Mouse (Mus musculus) adrenal gland, postnatal 10 days (tissue): ENCODE results near the gene Has3. TPM values are rescaled to one million over a fixed set of nuclear protein-coding genes. Genes with fewer than 3 reads are reported as not detected.
"Not testable (repeated sequence)": the region's sequence is repeated elsewhere in the genome, so short reads cannot be mapped to it uniquely, and the experiment has no call there.

Experiments
- DNase-seq: peaks from one replicate; pipeline ENCODE4 v3.0.0; 2021; ENCODE audit warnings: mixed read lengths
- long read RNA-seq, 2 experiments: library from polyadenylated mRNA; stranded (forward); transcript quantifications; one replicate each; pipeline ENCODE4 v2.0.0; 2021
- total RNA-seq, 2 experiments: library from RNA; stranded (reverse); gene quantifications; 2 replicates each; pipeline ENCODE4 v1.2.3; 2021

Gene Has3
- total RNA-seq: 1 to 10 TPM in 1 of 2 experiments, under 1 TPM in 1; 0.96 to 2.2 TPM
- long read RNA-seq, experiment 1: 0 reads
- long read RNA-seq, experiment 2: 0 reads

DNA sequence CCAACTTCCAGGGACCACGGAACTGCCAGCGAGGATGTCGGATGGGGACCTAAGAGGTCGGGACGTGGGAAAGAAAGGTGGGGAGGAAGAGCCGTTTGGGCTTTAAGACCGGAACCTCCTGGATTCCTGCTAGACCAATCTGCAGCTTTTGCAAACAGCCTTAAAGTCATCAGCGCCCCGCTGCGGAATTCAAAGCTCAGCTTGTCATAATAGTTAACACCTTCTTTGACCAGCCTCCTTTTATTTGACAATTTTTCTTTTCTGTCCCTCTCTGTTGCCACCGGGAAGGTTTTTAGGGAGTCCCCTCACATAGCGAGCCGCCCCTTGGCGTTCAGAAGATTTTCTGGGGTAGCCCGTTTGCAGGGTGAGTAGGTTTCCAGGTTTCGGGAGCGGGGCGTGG, at the start of gene Has3:
Has3 (plus strand) TSS at position 192 of the 400 bp plus-strand sequence.
- peak; percentile 27 for DNase-seq

DNA sequence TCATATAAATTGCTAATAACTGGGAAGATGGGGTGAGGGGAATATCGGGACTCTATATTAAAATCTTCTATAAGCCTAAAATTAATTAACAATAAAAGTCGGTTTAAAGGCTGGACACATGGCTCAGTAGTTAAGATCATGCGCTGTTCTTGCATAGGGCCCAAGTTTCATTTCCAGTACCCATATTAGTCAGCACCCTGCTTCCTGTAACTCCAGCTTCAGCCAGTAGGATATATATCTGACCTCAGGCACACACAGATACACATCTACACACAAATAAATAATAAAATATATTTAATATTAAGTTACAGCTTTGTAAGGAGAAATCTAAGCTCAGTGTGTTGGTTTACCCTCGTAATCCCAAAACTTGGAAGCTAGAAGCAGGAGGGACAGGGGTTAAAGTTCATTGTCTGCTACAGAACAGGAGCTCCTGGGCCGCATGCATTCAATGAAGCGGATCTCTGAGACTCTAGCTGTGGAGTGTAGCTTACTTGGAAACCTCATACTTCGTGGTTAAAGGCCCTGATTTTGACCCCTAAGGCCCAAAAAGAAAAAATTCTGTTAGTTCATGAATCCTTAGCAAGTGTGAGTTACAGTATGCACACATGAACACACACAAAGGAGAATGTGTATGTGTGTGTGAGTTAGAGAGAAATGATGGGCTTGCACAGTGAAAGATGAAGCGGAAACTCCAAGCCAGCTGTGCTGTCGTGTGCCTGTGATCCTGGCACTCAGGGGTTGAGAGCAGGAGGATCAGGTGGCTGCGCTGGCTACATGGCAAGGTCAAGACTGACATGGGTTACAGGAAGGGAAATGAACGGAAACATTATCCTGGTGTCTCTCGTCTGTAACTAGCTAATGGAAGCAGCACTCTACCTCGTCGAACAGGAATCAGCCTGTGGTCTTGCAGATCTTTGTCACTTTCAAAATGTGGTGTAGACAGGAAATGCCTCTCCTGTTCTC, 49.2 kb upstream of the Has3 start:
- DNase-seq: no peak

DNA sequence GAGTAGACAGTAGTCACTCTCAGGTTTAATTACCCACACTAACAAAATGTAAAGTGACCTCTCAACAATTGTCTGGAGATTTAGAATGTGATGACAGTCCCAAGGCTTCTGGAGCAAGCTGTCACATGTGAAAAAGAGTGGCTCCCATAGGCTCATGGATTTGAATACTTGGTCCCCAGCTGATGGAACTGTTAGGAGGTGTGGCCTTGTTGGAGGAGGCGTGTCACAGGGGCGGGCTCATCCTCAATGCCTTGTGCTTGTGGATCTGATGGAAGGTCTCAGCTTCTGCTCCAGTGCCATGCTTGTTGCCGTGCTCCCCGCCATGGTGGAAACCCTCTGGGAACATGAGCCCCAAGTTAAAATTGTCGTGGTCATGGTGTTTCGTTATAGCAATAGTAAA, 41.1 kb upstream of the Has3 start:
- no peak for DNase-seq

DNA sequence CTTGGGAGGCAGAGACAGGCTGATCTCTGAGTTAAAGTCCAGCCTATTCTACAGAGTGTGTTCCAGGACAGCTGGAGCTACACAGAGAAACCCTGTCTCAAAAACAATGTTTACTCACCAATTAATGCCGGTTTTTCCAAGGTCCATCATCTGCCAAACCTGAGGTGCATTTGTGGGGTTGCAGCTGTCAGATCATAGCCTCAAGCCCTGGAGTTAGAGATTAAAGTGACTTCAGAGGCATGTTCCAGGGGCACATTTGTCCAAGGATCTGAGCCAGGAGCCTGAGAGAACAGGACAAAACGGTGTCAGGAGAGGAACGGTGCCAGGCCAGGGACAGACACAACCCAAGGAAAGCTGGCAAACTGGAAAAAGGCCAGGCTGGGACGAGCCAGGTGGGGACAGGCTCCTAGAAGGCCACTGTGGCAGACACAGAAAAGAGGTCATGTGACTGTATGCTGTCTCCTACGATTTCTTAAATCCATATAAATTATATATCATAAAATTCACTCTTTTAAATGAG, 40.5 kb upstream of the Has3 start:
- DNase-seq: no peak

DNA sequence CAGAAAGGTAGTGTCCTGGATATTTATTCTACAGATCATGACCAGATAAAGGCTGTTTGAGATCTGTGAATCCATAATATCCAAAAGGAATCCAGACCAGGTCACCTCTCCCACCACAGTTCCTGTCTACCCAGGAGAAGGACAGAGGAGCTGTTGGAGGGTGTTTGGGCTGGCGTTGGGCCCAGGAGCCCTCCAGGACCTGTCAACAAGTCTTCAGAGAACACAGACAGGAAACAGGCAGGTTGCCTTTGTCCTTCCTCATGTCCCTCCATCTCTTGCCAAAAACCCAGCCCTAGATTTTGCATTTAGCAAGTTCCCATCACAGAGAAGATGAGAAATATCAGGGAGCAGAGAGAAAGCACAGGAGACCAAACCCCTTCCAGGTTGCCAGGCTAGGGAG, 35.1 kb upstream of the Has3 start:
- DNase-seq: no peak

DNA sequence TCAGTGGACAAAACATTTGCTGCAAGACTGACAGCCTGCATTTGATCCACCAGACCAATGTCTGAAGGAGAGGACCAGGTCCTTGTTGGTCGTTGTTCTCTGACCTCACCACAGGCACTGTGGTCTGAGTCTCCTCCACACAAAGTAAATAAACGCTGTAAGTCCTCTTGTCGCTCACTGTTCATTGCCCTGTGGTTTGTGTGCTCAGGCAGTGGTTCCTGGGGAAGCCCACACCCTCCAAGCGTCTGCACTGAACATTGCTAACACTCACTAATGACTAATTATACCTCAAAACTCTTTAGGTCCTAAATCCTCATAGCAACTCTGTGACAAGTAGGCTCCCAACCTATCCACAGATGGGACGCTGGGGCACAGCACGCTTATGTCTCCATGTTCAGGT, 33.5 kb upstream of the Has3 start:
- no peak for DNase-seq

DNA sequence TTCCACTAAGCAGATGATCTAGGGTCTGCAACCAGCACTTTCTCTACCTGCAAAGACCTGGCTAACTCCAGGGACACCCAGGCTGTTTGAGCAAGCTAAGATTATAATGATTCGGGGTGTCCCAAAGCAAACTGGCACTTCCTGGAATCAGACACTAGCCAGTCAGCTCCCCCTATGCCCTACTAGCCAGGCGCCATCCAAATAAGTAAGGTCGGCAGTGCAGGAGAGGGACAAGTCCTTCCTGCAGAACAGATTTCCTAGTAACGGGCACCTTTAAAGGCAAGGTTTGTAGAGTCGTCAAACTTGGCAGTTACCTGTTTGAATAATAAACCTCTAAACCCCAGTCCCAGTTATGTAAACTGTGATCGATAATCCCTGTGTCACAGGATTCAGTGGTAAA, 31.2 kb upstream of the Has3 start:
- no peak for DNase-seq

DNA sequence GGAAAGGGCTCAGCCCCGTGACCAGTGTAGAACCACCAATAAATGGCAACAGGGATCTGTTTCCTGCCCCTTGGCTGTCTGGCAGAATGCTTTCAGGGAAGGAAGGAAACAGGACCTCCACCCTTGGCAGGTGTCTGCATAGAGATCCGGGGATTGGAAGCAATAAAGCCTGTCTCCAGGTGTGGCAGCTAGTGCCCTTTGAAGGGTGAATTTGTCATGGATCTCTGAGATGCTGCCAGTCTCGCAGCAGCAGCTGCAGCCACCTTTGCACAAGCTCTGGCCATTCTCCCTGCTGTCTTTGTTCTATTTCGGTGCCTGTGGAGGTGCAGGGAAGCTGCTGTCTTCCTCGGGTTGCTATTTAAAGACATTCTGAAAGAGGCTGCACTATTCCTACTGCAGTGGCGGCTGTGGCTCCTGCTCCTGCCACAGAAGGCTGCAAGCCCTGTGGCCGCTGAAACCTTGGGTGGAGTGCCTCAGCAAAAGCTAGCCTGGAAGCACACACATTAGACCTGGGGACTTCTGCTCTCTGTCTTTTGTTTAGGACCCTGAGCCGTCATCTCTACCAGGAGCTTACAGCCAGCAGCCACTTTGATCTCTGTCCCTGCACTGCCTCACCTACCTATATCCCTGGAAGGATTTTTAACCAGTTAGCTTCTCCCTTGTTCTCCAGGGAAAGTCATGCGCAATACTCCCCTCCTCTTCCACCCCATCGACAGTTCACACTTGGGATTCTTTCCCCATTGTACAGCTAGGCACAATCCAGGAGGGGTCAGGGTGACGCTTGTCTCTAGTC, 30.6 kb upstream of the Has3 start:
- DNase-seq: no peak

DNA sequence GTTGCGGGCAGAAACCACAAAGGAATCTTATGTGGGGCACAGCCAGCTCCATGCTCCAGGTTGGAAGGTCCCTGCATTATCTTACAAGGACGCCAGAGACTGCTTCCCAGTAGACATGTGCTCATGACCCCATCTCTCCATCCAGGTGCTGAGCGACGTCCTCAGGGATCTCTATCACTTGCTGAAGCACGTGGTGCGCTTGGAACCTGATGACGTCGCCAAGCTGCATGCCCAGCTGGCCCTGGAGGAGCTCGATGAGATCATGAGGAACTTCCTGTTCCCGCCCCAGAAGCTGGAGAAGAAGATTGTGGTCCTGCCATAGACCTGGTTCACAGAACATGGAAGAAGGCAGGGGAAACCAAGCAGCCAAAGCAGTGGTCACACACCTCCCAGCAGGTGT, 20.0 kb upstream of the Has3 start:
- no peak for DNase-seq

DNA sequence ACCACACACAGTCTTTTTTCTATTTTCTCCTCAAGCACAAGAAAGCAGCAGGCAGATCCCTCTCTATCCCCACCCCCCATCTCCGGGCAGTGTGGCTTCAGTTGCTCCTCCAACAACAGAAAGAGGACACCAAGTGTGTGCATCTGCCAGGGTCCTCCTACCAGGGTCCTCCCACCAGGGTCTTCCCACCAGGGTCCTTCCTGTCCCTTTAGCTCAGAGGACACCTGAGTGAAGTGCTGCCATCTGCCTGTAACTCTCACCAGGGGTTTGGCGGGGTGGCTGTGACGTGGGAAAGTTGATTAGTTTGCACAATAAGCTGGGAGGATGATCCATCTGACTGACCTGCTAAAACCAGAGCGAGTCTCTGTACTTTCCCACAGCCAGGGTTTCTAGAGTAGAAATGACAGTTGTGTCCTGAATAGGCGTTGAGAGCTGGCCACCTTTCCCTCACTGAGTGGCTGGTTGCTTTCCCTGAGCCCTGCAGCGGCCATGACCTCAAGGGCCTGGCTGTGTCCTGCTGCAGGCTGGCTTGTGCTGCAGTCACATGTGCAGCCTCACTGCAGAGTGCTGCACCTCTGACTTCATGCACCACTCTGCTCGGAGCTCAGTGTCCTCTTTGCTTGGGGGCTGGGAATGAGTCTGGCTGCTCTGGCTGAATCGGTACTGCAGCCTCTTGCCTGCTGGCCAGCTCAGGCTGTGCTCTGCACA, 15.4 kb upstream of the Has3 start:
- DNase-seq: peak; percentile 49

DNA sequence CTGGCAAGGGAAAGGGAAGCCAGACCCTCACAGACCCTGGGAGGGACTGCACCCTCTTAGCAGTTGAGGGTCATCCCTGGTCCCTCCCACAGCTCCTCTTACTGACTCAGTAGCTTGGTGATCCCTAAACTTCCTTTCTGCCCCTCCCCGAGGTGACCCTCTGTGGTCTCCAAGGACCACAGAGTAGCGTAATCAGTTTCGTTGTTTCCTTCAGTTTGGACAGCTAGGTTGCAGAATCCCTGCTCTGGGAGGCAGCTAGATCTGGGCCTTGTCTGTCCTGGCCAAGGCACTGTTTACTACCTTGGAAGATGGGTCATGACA, 14.8 kb upstream of the Has3 start:
- DNase-seq: peak; percentile 28

DNA sequence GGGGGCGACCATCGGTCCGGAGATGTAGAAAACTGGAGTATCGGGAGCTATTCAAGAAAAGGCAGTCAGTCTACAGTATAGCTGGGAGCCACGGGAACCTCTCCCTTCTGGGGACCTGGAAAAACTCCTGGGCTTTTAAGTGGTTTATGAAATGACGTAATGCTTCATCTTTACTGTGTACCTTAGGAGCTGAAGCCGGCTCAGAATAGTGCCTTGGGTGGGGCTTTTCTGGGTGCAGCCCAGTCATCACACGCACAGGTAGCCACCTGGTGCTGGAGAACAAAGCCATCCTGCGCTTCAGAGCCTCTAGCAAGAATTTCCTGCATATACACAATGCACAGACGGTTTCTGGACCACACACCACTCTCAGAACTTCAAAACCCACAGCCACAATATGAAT, 7.2 kb upstream of the Has3 start:
- no peak for DNase-seq

DNA sequence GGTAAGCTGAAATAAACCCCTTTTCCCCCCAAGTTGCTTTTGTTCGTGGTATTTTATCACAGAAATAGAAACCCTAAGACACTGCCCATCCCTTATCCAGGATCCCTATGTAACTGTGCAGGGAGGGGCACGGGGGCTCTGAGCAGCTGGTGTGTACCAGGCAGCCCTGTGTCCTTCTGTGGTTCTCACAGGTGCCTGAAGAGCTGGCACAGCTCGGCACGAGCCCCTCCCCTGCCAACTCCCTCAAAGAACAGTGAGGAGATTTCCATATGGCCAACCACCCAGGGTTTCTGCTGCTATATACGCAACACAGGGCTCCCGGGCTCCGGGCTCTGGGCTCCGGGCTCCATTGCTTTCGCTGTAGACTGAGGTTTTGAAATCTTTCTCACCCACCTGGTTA, 4.7 kb upstream of the Has3 start:
- DNase-seq: no peak

DNA sequence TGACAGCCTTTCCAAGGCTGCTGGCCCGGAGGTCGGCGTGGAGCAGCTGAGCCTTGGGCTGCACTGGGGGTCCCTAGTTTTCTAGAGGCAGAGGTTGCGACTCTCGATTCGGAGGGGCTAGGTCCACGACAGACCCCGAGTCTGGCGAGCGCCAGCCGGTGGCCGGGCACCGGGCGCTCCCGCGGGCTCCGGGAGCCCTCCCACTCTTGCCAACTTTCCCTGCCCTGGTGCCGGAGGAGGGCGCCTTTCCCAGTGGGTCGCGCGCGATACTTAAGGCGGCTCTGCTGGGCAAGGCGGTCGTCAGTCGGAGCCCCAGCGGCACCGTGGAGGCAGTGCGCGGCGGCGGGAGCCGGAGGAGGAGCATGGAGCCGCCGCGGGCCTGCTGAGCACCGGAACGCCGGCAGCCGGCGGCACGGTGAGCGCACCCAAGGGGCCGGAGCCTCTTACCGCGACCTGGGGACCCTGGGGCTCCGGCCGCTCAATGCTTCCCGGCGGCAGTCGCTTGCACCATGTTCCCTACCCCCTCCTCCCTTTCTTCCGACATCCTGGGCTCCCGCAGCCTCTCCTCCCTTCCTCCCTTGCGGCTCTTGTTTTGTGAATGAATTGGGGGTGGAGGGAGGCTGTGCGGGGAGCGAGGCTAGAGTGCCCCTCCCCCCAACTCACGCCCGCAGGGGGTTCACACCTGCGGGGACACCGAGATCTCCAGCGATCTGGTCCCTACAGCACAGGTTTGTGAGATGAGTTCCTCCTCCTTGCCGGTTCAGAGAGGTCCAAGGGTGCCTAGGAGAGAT, 690 bp downstream of the Has3 start:
- peak; percentile 81 for DNase-seq

DNA sequence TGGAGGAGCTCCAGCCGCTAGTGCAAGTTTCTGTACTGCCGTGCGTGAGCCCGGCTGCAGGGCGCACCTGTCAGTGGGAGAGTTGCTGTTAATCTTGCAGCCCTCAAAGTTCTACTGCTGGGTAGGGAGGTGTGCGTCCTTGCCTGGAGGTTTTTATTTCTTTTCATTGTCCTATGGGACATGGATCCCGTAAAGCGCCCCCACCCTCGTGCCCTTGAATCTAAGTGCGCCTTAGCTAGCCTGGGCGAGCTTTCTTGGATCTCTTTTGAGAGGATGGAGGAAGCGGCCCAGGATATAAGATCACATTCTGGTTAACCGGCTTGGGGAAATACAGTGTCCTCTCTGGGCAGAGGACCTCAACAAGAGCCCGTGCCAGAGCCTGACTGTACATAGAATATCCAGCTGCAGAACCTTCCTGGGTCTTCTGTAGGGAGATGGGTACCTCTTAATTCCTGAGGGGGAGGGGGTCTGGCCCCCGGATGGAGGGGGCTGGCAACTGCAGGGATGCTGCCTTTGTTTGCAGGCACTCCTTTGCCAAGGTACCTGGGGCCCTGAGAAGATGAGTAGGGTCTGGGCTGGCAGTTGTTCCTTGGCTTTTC, 1.4 kb downstream of the Has3 start:
- peak; percentile 43 for DNase-seq

DNA sequence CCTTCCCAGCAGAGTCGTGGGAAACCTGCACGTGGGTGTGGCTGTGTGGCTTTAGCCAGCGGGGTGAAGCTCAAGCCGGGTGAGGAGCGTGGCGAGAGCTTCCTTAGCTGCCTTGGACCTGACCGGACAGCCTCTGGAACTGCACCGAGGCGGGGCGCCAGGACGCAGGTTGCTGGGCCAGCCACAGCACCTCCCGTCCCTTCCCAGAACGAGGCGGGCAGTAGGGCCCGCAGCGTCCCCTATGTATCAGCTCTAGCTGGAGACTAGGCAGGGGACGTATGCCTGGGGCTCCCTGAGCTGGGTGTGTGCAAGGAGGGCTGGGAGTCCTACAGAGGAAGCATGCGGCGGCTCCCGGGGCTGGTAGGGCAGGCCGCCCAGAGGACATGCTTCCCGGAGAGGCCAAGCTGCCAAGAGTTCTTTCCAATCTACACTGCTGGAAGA, 1.9 kb downstream of the Has3 start:
- DNase-seq: peak; percentile 79

DNA sequence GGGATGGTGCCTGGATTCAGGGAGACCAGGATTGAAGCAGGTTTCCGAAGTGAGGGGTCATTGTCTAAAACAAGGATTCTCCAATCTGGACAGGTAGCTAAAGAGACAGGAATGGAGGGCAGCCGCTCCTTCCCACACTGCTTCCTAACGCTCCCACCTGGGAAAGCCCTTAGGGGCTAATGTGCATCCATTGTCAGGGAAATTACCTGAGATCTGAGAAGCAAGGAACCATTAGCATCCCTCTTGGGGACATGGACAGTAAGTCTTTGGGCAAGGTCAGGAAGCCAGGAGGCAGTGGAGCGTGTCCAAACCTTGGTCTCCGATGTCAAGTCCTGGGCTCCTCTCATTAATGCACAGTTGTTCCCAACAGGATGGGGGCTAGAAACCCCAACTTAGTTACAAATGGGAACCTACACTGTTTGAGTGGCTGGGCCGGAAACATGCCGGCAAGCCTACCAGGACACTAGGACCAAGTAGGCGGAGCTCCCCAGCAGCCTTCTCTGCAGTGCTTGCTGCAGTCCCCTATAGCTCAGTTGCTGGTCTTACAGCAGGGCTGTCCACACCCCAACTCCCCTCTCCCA, 2.5 kb downstream of the Has3 start:
- no peak for DNase-seq

DNA sequence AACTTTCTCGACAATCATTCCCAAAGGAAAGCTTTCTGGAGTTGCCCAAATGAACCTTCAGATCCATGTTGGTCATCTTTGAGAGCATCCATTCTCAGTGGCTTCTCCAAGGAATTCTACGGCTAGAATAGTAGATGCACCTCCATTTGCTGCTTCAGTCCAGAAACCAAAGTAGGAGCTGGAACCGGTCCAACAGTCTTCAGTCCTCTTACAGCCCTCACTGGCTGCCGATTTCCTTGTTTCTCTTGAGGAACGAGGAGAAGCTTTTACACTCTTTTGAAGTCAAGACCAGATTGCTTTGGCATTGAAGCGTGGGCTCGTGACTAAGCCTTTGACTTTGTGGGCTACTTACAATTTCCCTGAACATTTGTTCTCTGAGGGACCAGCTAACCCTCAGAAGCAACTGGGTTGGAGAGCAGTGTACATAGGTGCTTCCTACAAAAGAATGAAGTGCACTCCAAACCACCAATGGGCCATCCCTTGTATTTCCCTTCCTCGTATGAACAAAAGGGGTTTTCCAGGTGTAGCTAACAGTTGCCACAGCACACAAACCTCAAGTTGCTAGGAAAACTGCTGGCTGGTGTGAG, 10.2 kb downstream of the Has3 start:
- no peak for DNase-seq

DNA sequence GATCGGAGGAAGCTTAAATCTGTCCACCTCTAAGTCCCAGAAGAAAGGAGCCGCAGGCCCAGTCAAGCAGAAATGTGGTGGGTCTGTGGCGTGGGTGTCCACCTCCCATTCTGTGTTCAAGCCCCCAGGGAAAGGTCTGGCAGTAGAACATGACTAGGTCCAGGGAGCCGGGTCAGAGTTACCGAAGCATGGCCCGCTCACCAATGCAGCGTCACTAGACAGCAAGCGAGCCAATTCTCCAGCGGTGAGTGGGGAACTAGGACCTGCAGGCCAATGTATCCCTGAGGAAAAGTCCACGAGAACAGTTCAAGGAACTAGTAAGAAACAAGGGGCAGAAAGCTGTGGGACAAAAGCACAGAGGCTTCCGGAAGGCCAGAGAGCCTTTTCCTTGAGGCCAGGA, 14.1 kb downstream of the Has3 start:
- not testable (repeated sequence) for DNase-seq

DNA sequence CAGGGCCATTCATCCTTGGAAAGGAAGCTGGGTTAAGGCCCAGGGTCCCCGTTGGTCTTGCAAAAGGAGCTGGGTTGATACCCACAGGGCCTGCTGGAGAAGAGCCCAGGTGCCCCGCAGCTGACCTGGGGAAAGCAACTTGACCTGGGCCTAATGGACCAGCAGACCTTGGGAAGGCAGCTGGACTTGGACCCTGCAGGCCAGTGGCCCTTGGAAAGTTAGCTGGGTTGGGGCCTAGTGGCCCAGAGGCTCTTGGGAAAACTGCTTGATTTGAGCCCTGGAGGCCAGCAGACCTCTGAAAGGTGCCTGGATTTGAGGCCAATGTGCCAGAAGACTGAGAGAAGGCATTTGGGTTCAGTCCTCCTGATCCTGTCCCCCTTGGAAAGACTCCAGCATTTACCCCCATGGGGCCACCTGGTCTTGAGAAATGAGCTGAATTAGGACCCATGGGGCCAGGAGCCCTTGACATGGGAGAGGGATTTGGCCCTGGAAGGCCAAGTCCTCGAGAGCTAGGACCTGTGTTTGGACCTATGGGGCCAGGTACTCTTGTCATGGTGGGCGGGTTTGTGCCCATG, 14.9 kb downstream of the Has3 start:
- peak; percentile 82 for DNase-seq
